Mouse (Mus musculus) bone marrow, adult 2 months (tissue): ENCODE measurements at regions not wholly inside any gene's neighbourhood (a gene's known extent, or its start where the extent isn't known, plus 50 kb on each side); places are given as distances from the start of the nearest gene placed in this dataset.

Experiments used
- CTCF ChIP-seq: fragments of 200-500 bp; IDR thresholded peaks from 2 replicates; pipeline ENCODE4 v1.5.1; 2011; ENCODE audit warnings: low read length, control low read depth; ENCODE audit not compliant: control insufficient read depth, insufficient read depth
- POLR2A ChIP-seq: fragments of 200-500 bp; IDR thresholded peaks from 2 replicates; pipeline ENCODE4 v1.6.1; 2011; ENCODE audit warnings: low read depth, mild to moderate bottlenecking, control low read depth, low read length, borderline replicate concordance; ENCODE audit not compliant: control insufficient read depth

DNA sequence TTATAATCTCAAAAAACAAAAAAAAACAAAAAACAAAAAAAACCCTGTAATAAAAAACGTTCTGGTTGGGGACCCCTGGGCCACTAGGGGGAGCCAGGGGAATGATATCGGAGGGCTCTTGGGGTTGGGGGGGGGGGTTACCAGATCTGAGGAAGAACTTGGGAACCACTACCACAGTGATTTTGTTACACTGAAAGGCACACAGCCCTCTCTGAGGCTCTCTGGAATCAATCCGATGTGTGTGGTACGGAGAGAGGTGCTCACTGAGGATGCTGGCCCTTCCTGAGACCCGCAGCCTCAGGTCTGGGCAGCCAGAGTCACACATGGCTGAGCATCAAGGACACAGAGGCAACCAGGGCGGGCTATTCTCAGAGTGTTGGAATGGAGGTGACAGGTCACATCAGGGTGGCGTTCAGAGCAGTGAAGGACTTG lies 89.9 kb upstream of the Pabpc6 start:
- TF ChIP-seq CTCF (no peak), POLR2A (no peak)
